Mouse (Mus musculus) cerebellum, adult 8-10 months (tissue): ENCODE measurements around the gene Frs3.
"Not testable (repeated sequence)": the region's sequence is repeated elsewhere in the genome, so short reads cannot be mapped to it uniquely, and the experiment has no call there.

Experiments used
- DNase-seq: peaks from one replicate; pipeline ENCODE4 v3.0.0; 2022

Gene Frs3

GRCm38 (mm10) chr17:47688608-47689575 lies at the start of gene Frs3:
TSS of gene Frs3 (plus strand) at chr17:47689030.
- peak; percentile 74 for DNase-seq

- no peak for DNase-seq
Observed at GRCm38 (mm10) chr17:47642992-47643391, 45.8 kb upstream of the Frs3 start.

- peak; percentile 27 for DNase-seq
Observed at GRCm38 (mm10) chr17:47646683-47647082, 42.1 kb upstream of the Frs3 start.

- DNase-seq, result no peak
Observed at GRCm38 (mm10) chr17:47648966-47649365, 39.9 kb upstream of the Frs3 start.

- no peak for DNase-seq
Observed at GRCm38 (mm10) chr17:47651953-47652352, 36.9 kb upstream of the Frs3 start.

- not testable (repeated sequence) for DNase-seq
Observed at GRCm38 (mm10) chr17:47654346-47654745, 34.5 kb upstream of the Frs3 start.

- no peak for DNase-seq
Observed at GRCm38 (mm10) chr17:47655697-47656096, 33.1 kb upstream of the Frs3 start.

- DNase-seq, result no peak
Observed at GRCm38 (mm10) chr17:47657901-47658300, 30.9 kb upstream of the Frs3 start.

- DNase-seq, result no peak
Observed at GRCm38 (mm10) chr17:47658741-47659243, 30.0 kb upstream of the Frs3 start.

GRCm38 (mm10) chr17:47663009-47663713 lies 25.7 kb upstream of the Frs3 start:
- no peak for DNase-seq

GRCm38 (mm10) chr17:47664474-47664873 lies 24.4 kb upstream of the Frs3 start:
- no peak for DNase-seq

- DNase-seq, result no peak
Observed at GRCm38 (mm10) chr17:47669166-47669565, 19.7 kb upstream of the Frs3 start.

- DNase-seq, result no peak
Observed at GRCm38 (mm10) chr17:47671988-47672310, 16.9 kb upstream of the Frs3 start.

- no peak for DNase-seq
Observed at GRCm38 (mm10) chr17:47672311-47673111, 16.3 kb upstream of the Frs3 start.

- peak; percentile 67 for DNase-seq
Observed at GRCm38 (mm10) chr17:47676581-47676980, 12.2 kb upstream of the Frs3 start.

GRCm38 (mm10) chr17:47678238-47678637 lies 10.6 kb upstream of the Frs3 start:
- DNase-seq, result no peak

GRCm38 (mm10) chr17:47678702-47679101 lies 10.1 kb upstream of the Frs3 start:
- no peak for DNase-seq

GRCm38 (mm10) chr17:47682836-47683235 lies 6.0 kb upstream of the Frs3 start:
- DNase-seq, result no peak

- peak; percentile 92 for DNase-seq
Observed at GRCm38 (mm10) chr17:47687409-47688343, 1.2 kb upstream of the Frs3 start.

- DNase-seq, result no peak
Observed at GRCm38 (mm10) chr17:47688344-47688607, 554 bp upstream of the Frs3 start, which contains the start of gene Tomm6. TSS of gene Tomm6 (minus strand) at chr17:47688386.

GRCm38 (mm10) chr17:47689894-47690293 lies 1.1 kb downstream of the Frs3 start:
- no peak for DNase-seq

- no peak for DNase-seq
Observed at GRCm38 (mm10) chr17:47691650-47692049, 2.8 kb downstream of the Frs3 start.
